Mouse (Mus musculus) heart, embryonic 13.5 days (tissue): ENCODE data around the gene Pygo1. TPM values are rescaled to one million over a fixed set of nuclear protein-coding genes. Genes with fewer than 3 reads are reported as not detected.

Experiments used
- ATAC-seq: fragments of 200-750 bp; cut with Nextera tagmentation; 2 replicates; pipeline ENCODE4 v1.8.0; 2017; ENCODE audit warnings: moderate TSS enrichment; ENCODE audit not compliant: insufficient number of reproducible peaks, low FRiP score, low TSS enrichment; ENCODE audit errors: extremely low read depth
- H3K27ac ChIP-seq: fragments of 300-500 bp; sonication (generic); replicated peaks from 2 replicates; pipeline ENCODE4 v1.5.1; 2015; ENCODE audit warnings: moderate library complexity, mild to moderate bottlenecking, inconsistent platforms
- H3K27me3 ChIP-seq: fragments of 300-500 bp; sonication (generic); replicated peaks from 2 replicates; pipeline ENCODE4 v1.6.1; 2015; ENCODE audit warnings: mild to moderate bottlenecking, inconsistent platforms
- H3K36me3 ChIP-seq: fragments of 300-500 bp; sonication (generic); 2 replicates; pipeline ENCODE4 v1.6.1; 2015; ENCODE audit warnings: mild to moderate bottlenecking, inconsistent platforms
- H3K4me1 ChIP-seq: fragments of 300-500 bp; sonication (generic); 2 replicates; pipeline ENCODE4 v1.6.1; 2015; ENCODE audit warnings: inconsistent platforms
- H3K4me2 ChIP-seq: fragments of 300-500 bp; sonication (generic); 2 replicates; pipeline ENCODE4 v1.6.1; 2015; ENCODE audit warnings: inconsistent platforms, mild to moderate bottlenecking, moderate library complexity
- H3K4me3 ChIP-seq: fragments of 300-500 bp; sonication (generic); 2 replicates; pipeline ENCODE4 v1.5.1; 2015; ENCODE audit warnings: moderate library complexity, mild to moderate bottlenecking, inconsistent platforms
- H3K9ac ChIP-seq: fragments of 300-500 bp; sonication (generic); 2 replicates; pipeline ENCODE4 v1.6.1; 2015; ENCODE audit warnings: inconsistent platforms, mild to moderate bottlenecking, moderate library complexity
- H3K9me3 ChIP-seq: fragments of 300-500 bp; sonication (generic); 2 replicates; pipeline ENCODE4 v1.6.1; 2016; ENCODE audit warnings: inconsistent platforms
- WGBS: fragments of 180-500 bp; shearing (Covaris S2); methylation state at CpG from one replicate; pipeline ENCODE4 v1.1.7; 2015; ENCODE audit warnings: mixed read lengths; 5-methylcytosine and 5-hydroxymethylcytosine counted together
- polyA plus RNA-seq: library from polyadenylated mRNA; unstranded; fragments of >200 nt; fragmentation: Nextera tagmentation; extraction: Ambion mirVana; gene quantifications from 2 replicates; pipeline ENCODE4 v1.2.1, GENCODE M21; 2015

Gene Pygo1
- polyA plus RNA-seq, 1 experiment from 2014 or later, result 1.8 TPM

GRCm38 (mm10) chr9:72894796-72895352 lies 30.6 kb upstream of the Pygo1 start:
- ATAC-seq, result no peak
- H3K36me3 ChIP-seq, result peaks cover 22% of the 10 kb centered on the region
- no peak overlapping the region for H3K4me2 ChIP-seq
- H3K27me3 ChIP-seq, result no peaks in the 10 kb centered on the region
- 91% methylated on average over 6 of the region's 6 CpGs for WGBS
- H3K4me3 ChIP-seq, result no peak overlapping the region
- H3K27ac ChIP-seq, result no peak overlapping the region
- no peaks in the 10 kb centered on the region for H3K4me1 ChIP-seq
- no peak overlapping the region for H3K9ac ChIP-seq
- H3K9me3 ChIP-seq, result no peaks in the 10 kb centered on the region

GRCm38 (mm10) chr9:72902057-72902456 lies 23.4 kb upstream of the Pygo1 start:
- no peak overlapping the region for H3K9ac ChIP-seq
- H3K4me3 ChIP-seq, result no peak overlapping the region
- 58% methylated on average over 8 of the region's 8 CpGs for WGBS
- ATAC-seq, result no peak
- H3K4me1 ChIP-seq, result peaks cover 15% of the 10 kb centered on the region
- no peaks in the 10 kb centered on the region for H3K27me3 ChIP-seq
- no peak overlapping the region for H3K4me2 ChIP-seq
- no peaks in the 10 kb centered on the region for H3K9me3 ChIP-seq
- peaks cover 18% of the 10 kb centered on the region for H3K36me3 ChIP-seq
- no peak overlapping the region for H3K27ac ChIP-seq

- ATAC-seq, result no peak
- Histone ChIP-seq H3K4me2 (no peak overlapping the region), H3K9me3 (no peaks in the 10 kb centered on the region), H3K36me3 (peaks cover 23% of the 10 kb centered on the region), H3K27me3 (no peaks in the 10 kb centered on the region), H3K4me3 (no peak overlapping the region), H3K4me1 (peaks cover 15% of the 10 kb centered on the region), H3K27ac (no peak overlapping the region), H3K9ac (0 out of 2 replicates have a peak overlapping the region, but pooled peaks have one; percentile 8)
- WGBS, result 67% methylated on average over 5 of the region's 5 CpGs
Observed at GRCm38 (mm10) chr9:72902611-72903010, 22.8 kb upstream of the Pygo1 start.

- Histone ChIP-seq H3K27me3 (no peaks in the 10 kb centered on the region), H3K9ac (no peak overlapping the region), H3K4me3 (no peak overlapping the region), H3K4me1 (peaks cover 13% of the 10 kb centered on the region), H3K36me3 (peaks cover 34% of the 10 kb centered on the region), H3K27ac (no peak overlapping the region), H3K9me3 (no peaks in the 10 kb centered on the region), H3K4me2 (no peak overlapping the region)
- no peak for ATAC-seq
- WGBS, result 78% methylated on average over 6 of the region's 6 CpGs
Observed at GRCm38 (mm10) chr9:72906693-72907103, 18.7 kb upstream of the Pygo1 start.

- Histone ChIP-seq H3K9ac (no peak overlapping the region), H3K36me3 (peaks cover 26% of the 10 kb centered on the region), H3K27ac (no peak overlapping the region), H3K4me1 (peaks cover 8% of the 10 kb centered on the region), H3K4me2 (no peak overlapping the region), H3K27me3 (no peaks in the 10 kb centered on the region), H3K9me3 (no peaks in the 10 kb centered on the region), H3K4me3 (no peak overlapping the region)
- no peak for ATAC-seq
- 85% methylated on average over 2 of the region's 2 CpGs for WGBS
Observed at GRCm38 (mm10) chr9:72911381-72911780, 14.1 kb upstream of the Pygo1 start.

- H3K4me2 ChIP-seq, result peak overlapping the region; percentile 34
- no peaks in the 10 kb centered on the region for H3K9me3 ChIP-seq
- no peaks in the 10 kb centered on the region for H3K27me3 ChIP-seq
- H3K27ac ChIP-seq, result no peak overlapping the region
- no peak overlapping the region for H3K9ac ChIP-seq
- WGBS, result 63% methylated on average over 6 of the region's 6 CpGs
- no peak for ATAC-seq
- H3K36me3 ChIP-seq, result peaks cover 8% of the 10 kb centered on the region; the same call in 1 of the 2 replicates
- H3K4me3 ChIP-seq, result no peak overlapping the region
- H3K4me1 ChIP-seq, result peaks cover 8% of the 10 kb centered on the region
Observed at GRCm38 (mm10) chr9:72913551-72913950, 11.9 kb upstream of the Pygo1 start.

- peaks cover 4% of the 10 kb centered on the region; the same call in 1 of the 2 replicates for H3K36me3 ChIP-seq
- no peak overlapping the region for H3K4me3 ChIP-seq
- no peak overlapping the region for H3K27ac ChIP-seq
- H3K4me1 ChIP-seq, result peaks cover 8% of the 10 kb centered on the region
- no peak for ATAC-seq
- WGBS, result 35% methylated on average over 7 of the region's 7 CpGs
- H3K9me3 ChIP-seq, result no peaks in the 10 kb centered on the region
- H3K4me2 ChIP-seq, result no peak overlapping the region
- no peaks in the 10 kb centered on the region for H3K27me3 ChIP-seq
- H3K9ac ChIP-seq, result no peak overlapping the region
Observed at GRCm38 (mm10) chr9:72915728-72916127, 9.7 kb upstream of the Pygo1 start.

- H3K36me3 ChIP-seq, result no peaks in the 10 kb centered on the region
- H3K4me2 ChIP-seq, result no peak overlapping the region
- H3K9me3 ChIP-seq, result no peaks in the 10 kb centered on the region
- no peak overlapping the region for H3K27ac ChIP-seq
- peaks cover 8% of the 10 kb centered on the region for H3K4me1 ChIP-seq
- no peak overlapping the region for H3K9ac ChIP-seq
- 80% methylated on average over 3 of the region's 3 CpGs for WGBS
- ATAC-seq, result no peak
- H3K27me3 ChIP-seq, result peaks cover 34% of the 10 kb centered on the region
- no peak overlapping the region for H3K4me3 ChIP-seq
Observed at GRCm38 (mm10) chr9:72923068-72923467, 2.4 kb upstream of the Pygo1 start.

- H3K4me2 ChIP-seq, result peak overlapping the region; percentile 81
- no peaks in the 10 kb centered on the region for H3K36me3 ChIP-seq
- H3K27me3 ChIP-seq, result peaks cover 34% of the 10 kb centered on the region
- no peaks in the 10 kb centered on the region for H3K9me3 ChIP-seq
- peak overlapping the region; percentile 88 for H3K9ac ChIP-seq
- peak overlapping the region; percentile 83 for H3K4me3 ChIP-seq
- peaks cover 8% of the 10 kb centered on the region for H3K4me1 ChIP-seq
- WGBS, result 1% methylated on average over 20 of the region's 20 CpGs
- H3K27ac ChIP-seq, result peak overlapping the region; percentile 70
- ATAC-seq, result no peak
Observed at GRCm38 (mm10) chr9:72925935-72926258, 452 bp downstream of the Pygo1 start.

GRCm38 (mm10) chr9:72931166-72931790 lies 5.8 kb downstream of the Pygo1 start:
- H3K27me3 ChIP-seq, result peaks cover 15% of the 10 kb centered on the region
- H3K4me2 ChIP-seq, result no peak overlapping the region
- peaks cover 7% of the 10 kb centered on the region for H3K36me3 ChIP-seq
- H3K27ac ChIP-seq, result no peak overlapping the region
- 75% methylated on average over 13 of the region's 13 CpGs for whole genome bisulfite sequencing
- H3K4me3 ChIP-seq, result no peak overlapping the region
- no peaks in the 10 kb centered on the region for H3K9me3 ChIP-seq
- ATAC-seq, result no peak
- H3K4me1 ChIP-seq, result peaks cover 6% of the 10 kb centered on the region
- H3K9ac ChIP-seq, result no peak overlapping the region

- no peak overlapping the region for H3K27ac ChIP-seq
- H3K36me3 ChIP-seq, result peaks cover 7% of the 10 kb centered on the region
- 75% methylated on average over 4 of the region's 4 CpGs for WGBS
- no peak overlapping the region for H3K9ac ChIP-seq
- no peak overlapping the region for H3K4me3 ChIP-seq
- ATAC-seq, result no peak
- no peaks in the 10 kb centered on the region for H3K27me3 ChIP-seq
- no peaks in the 10 kb centered on the region for H3K4me1 ChIP-seq
- no peaks in the 10 kb centered on the region for H3K9me3 ChIP-seq
- H3K4me2 ChIP-seq, result no peak overlapping the region
Observed at GRCm38 (mm10) chr9:72935309-72935708, 9.9 kb downstream of the Pygo1 start.

- Histone ChIP-seq H3K9me3 (no peaks in the 10 kb centered on the region), H3K4me1 (no peaks in the 10 kb centered on the region), H3K4me2 (no peak overlapping the region), H3K27me3 (no peaks in the 10 kb centered on the region), H3K4me3 (no peak overlapping the region), H3K36me3 (peaks cover 7% of the 10 kb centered on the region), H3K27ac (no peak overlapping the region), H3K9ac (no peak overlapping the region)
- ATAC-seq, result no peak
- 72% methylated on average over 2 of the region's 2 CpGs for WGBS
Observed at GRCm38 (mm10) chr9:72936301-72936700, 10.9 kb downstream of the Pygo1 start.
